In the genomic region with DNA sequence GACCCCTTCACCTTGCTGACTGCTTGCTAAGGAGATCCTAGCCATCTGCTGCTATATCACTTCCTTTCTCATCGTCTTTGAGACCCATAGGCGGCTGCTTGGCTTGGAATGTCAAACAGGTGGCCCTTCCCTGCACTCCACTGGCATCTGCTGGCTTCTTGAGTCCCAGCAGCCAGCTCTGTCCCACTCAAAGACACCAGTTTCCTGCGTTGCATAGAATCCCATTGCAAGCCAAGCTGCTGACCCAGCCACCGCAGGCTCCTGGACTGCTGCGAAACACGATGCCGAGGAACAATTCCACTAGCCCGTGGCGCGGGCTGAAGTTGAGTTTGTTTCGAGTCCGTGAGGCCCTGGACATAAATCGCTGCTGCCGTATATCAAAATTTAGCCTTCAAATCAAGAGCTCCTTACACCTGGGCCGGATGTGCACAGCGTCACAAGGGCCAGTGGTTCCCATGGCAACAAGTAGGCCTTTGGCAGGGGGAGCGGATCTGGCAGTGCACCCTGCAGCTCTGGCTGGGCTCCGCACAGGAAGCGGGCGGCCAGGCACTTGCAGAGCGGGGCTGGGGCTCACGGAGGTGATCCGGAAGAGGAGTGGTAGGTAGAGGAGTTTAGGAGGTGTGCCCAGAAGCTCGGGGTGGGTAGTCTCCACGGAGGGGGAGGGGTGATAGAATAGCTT, we compare ENCODE assay signal across 8 mouse cellular contexts. TPM values are rescaled to one million over a fixed set of nuclear protein-coding genes. Genes with fewer than 3 reads are reported as not detected.
DNase-seq lines count a peak whose midpoint lies in the region; ATAC-seq and TF ChIP-seq lines count a peak whose summit lies in the region.

A gene (plus strand): TSS at position 476 of the 679 bp plus-strand sequence.

- H3K4me1 ChIP-seq in forebrain, embryonic 16.5 days (replicated peaks; ENCODE audit: control insufficient read depth, insufficient read depth, low read length) = peaks cover 9% of the 10 kb centered on the region
- H3K4me1 ChIP-seq in liver, embryonic 15.5 days (replicated peaks) = peaks cover 38% of the 10 kb centered on the region
- H3K4me1 ChIP-seq in neural tube, embryonic 12.5 days = peaks cover 18% of the 10 kb centered on the region
- peaks cover 5% of the 10 kb centered on the region for H3K4me1 ChIP-seq in stomach, postnatal 0 days (replicated peaks; ENCODE audit: control insufficient read depth, insufficient read depth)

- intact Hi-C loops in heart, postnatal 36 days (cut with DNase I) = loop anchor here (2.0 kb wide), 1 partner anchor 31 kb away; no protein-coding TSS in a partner anchor

- ATAC-seq in forebrain, embryonic 16.5 days = peak; percentile 69; the same call in 1 of the 2 replicates
- ATAC-seq in liver, embryonic 15.5 days (ENCODE audit: insufficient read depth) = peak; percentile 49
- peak; percentile 53; the same call in 1 of the 2 replicates for ATAC-seq in neural tube, embryonic 12.5 days (ENCODE audit: low FRiP score, low read depth)
- peak; percentile 89 for ATAC-seq in stomach, postnatal 0 days (ENCODE audit: low FRiP score, low TSS enrichment)

- H3K4me2 ChIP-seq in forebrain, embryonic 16.5 days (ENCODE audit: low read length) = peak within 1 kb of the TSS; percentile 53
- peak within 1 kb of the TSS; percentile 54 for H3K4me2 ChIP-seq in liver, embryonic 15.5 days
- peak within 1 kb of the TSS; percentile 53 for H3K4me2 ChIP-seq in neural tube, embryonic 12.5 days (replicated peaks)
- H3K4me2 ChIP-seq in stomach, postnatal 0 days (replicated peaks; ENCODE audit: low read depth) = peak within 1 kb of the TSS; percentile 58

- TF ChIP-seq CTCF in stomach, postnatal 0 days (IDR thresholded peaks at IDR 0.05; ENCODE audit: low read depth) = peak; percentile 62

- H3K9ac ChIP-seq in forebrain, embryonic 16.5 days (replicated peaks; ENCODE audit: low read depth, low read length) = peak within 1 kb of the TSS; percentile 22; the same call in 1 of the 2 replicates
- no peak within 1 kb of the TSS for H3K9ac ChIP-seq in liver, embryonic 15.5 days
- peak within 1 kb of the TSS; percentile 10; the same call in 1 of the 2 replicates for H3K9ac ChIP-seq in neural tube, embryonic 12.5 days
- H3K9ac ChIP-seq in stomach, postnatal 0 days (ENCODE audit: low read length) = peak within 1 kb of the TSS; percentile 43; the same call in 1 of the 2 replicates

- no peaks in the 10 kb centered on the region for H3K36me3 ChIP-seq in forebrain, embryonic 16.5 days (ENCODE audit: control insufficient read depth, insufficient read depth)
- H3K36me3 ChIP-seq in liver, embryonic 15.5 days (replicated peaks) = no peaks in the 10 kb centered on the region
- no peaks in the 10 kb centered on the region for H3K36me3 ChIP-seq in neural tube, embryonic 12.5 days
- H3K36me3 ChIP-seq in stomach, postnatal 0 days (ENCODE audit: control insufficient read depth, insufficient read depth, low read length) = no peaks in the 10 kb centered on the region

- 4% methylated on average over 25 of the region's 25 CpGs for WGBS in forebrain, embryonic 16.5 days
- WGBS in liver, embryonic 15.5 days (ENCODE audit: insufficient replicate concordance) = 4% methylated on average over 25 of the region's 25 CpGs
- WGBS in neural tube, embryonic 12.5 days = 4% methylated on average over 25 of the region's 25 CpGs
- 2% methylated on average over 25 of the region's 25 CpGs for WGBS in stomach, postnatal 0 days

- peak; percentile 96 for DNase-seq in CD4-positive, CD25-positive, alpha-beta regulatory T cell, adult 2 months (ENCODE audit: low read depth, low spot score)
- DNase-seq in c-Kit-positive CD71-negative TER-119-negative erythroid progenitor cells, embryonic 14.5 days (ENCODE audit: low read depth) = peak; percentile 42
- peak; percentile 73 to 75 for DNase-seq in heart, postnatal 36 days
- peak; percentile 40 for DNase-seq in layer of hippocampus, adult 11-12 months (ENCODE audit: low spot score)
- DNase-seq in stomach, postnatal 0 days (ENCODE audit: low spot score) = peak; percentile 81

- H3K4me3 ChIP-seq in forebrain, embryonic 16.5 days (replicated peaks; ENCODE audit: low read length) = peak within 1 kb of the TSS; percentile 26
- peak within 1 kb of the TSS; percentile 31 for H3K4me3 ChIP-seq in liver, embryonic 15.5 days (replicated peaks)
- H3K4me3 ChIP-seq in neural tube, embryonic 12.5 days = peak within 1 kb of the TSS; percentile 20
- peak within 1 kb of the TSS; percentile 27 for H3K4me3 ChIP-seq in stomach, postnatal 0 days (ENCODE audit: low read depth, low read length)

- no peaks in the 10 kb centered on the region for H3K9me3 ChIP-seq in forebrain, embryonic 16.5 days (ENCODE audit: control insufficient read depth, low read length)
- H3K9me3 ChIP-seq in liver, embryonic 15.5 days (replicated peaks) = no peaks in the 10 kb centered on the region
- no peaks in the 10 kb centered on the region for H3K9me3 ChIP-seq in neural tube, embryonic 12.5 days
- no peaks in the 10 kb centered on the region for H3K9me3 ChIP-seq in stomach, postnatal 0 days (ENCODE audit: control insufficient read depth, low read length)

- no peak within 1 kb of the TSS for H3K27ac ChIP-seq in forebrain, embryonic 16.5 days (ENCODE audit: low read length)
- H3K27ac ChIP-seq in liver, embryonic 15.5 days (replicated peaks) = no peak within 1 kb of the TSS
- H3K27ac ChIP-seq in neural tube, embryonic 12.5 days = no peak within 1 kb of the TSS
- H3K27ac ChIP-seq in stomach, postnatal 0 days (replicated peaks) = peak within 1 kb of the TSS; percentile 30; the same call in 1 of the 2 replicates

- TF ChIP-seq EP300 in stomach, postnatal 0 days (optimal IDR thresholded peaks at IDR 0.05) = no peak

- no peaks in the 10 kb centered on the region for H3K27me3 ChIP-seq in forebrain, embryonic 16.5 days (replicated peaks; ENCODE audit: control insufficient read depth, insufficient read depth, low read length)
- peaks cover 48% of the 10 kb centered on the region for H3K27me3 ChIP-seq in liver, embryonic 15.5 days
- no peaks in the 10 kb centered on the region for H3K27me3 ChIP-seq in neural tube, embryonic 12.5 days (replicated peaks)
- no peaks in the 10 kb centered on the region for H3K27me3 ChIP-seq in stomach, postnatal 0 days (ENCODE audit: control insufficient read depth, insufficient read depth, low read length)

RNA-seq across cellular contexts. Expression of the gene that starts here (rescaled TPM):
- not detected in 2 replicates for polyA plus RNA-seq in forebrain, embryonic 16.5 days (2015; fragmentation: Nextera tagmentation; extraction: Ambion mirVana)
- under 1 TPM in 1 of 2 experiments, not detected in 1; 0.22 TPM for total RNA-seq in heart, postnatal 36 days (2021)
- 0.17 and 0.26 TPM in 2 replicates for polyA plus RNA-seq in liver, embryonic 15.5 days (2015; fragmentation: Nextera tagmentation; extraction: Ambion mirVana)
- not detected in 2 replicates for polyA plus RNA-seq in neural tube, embryonic 12.5 days (2016; fragmentation: Nextera tagmentation; extraction: Ambion mirVana)
- polyA plus RNA-seq in stomach, postnatal 0 days (2015; fragmentation: Nextera tagmentation; extraction: Ambion mirVana) = 0.36 and 0.45 TPM in 2 replicates

Comparison
In these comparisons a context has a peak if more than half of its experiments do, and no peak if none do; other contexts are left out.
1. Peak in ATAC-seq, H3K4me3 ChIP-seq, H3K9ac ChIP-seq and H3K4me2 ChIP-seq in forebrain, embryonic 16.5 days; RNA of the gene not detected or under 1 TPM.
2. Peak in DNase-seq in heart, postnatal 36 days; RNA of the gene not detected or under 1 TPM.
3. Peak in ATAC-seq, H3K4me3 ChIP-seq and H3K4me2 ChIP-seq in liver, embryonic 15.5 days; RNA of the gene not detected or under 1 TPM.
4. Peak in ATAC-seq, H3K4me3 ChIP-seq, H3K9ac ChIP-seq and H3K4me2 ChIP-seq in neural tube, embryonic 12.5 days; RNA of the gene not detected or under 1 TPM.
5. Peak in DNase-seq, ATAC-seq, H3K4me3 ChIP-seq, H3K27ac ChIP-seq, H3K9ac ChIP-seq and H3K4me2 ChIP-seq in stomach, postnatal 0 days; RNA of the gene not detected or under 1 TPM.
6. DNase-seq: peak in every context shown above with its lines; median percentile 96 in CD4-positive, CD25-positive, alpha-beta regulatory T cell, adult 2 months; 81 in stomach, postnatal 0 days; 74 in heart, postnatal 36 days; 42 in c-Kit-positive CD71-negative TER-119-negative erythroid progenitor cells, embryonic 14.5 days; 40 in layer of hippocampus, adult 11-12 months.